Mouse (Mus musculus) adrenal gland, adult 2 months (tissue): ENCODE measurements around the gene Anks1b. TPM values are rescaled to one million over a fixed set of nuclear protein-coding genes. Genes with fewer than 3 reads are reported as not detected.

Experiments
- DNase-seq: peaks from one replicate; pipeline ENCODE4 v3.0.0; 2021
- polyA plus RNA-seq: library from polyadenylated mRNA; depleted of rRNA; stranded (reverse); fragments of >200 nt; gene quantifications from 2 replicates; pipeline ENCODE4 v1.2.3, GENCODE M21; 2012; rRNA removed
- total RNA-seq, 2 experiments: library from RNA; stranded (reverse); gene quantifications; 2 replicates each; pipeline ENCODE4 v1.2.3; 2021

The Anks1b gene
- total and polyA plus RNA-seq, 3 experiments: 0.31 to 0.86 (median 0.72) TPM

GRCm38 (mm10) chr10:90965671-90966315, 1092.5 kb downstream of the Anks1b start:
- DNase-seq: peak; percentile 34

GRCm38 (mm10) chr10:90966821-90967220, 1093.5 kb downstream of the Anks1b start:
- no peak for DNase-seq

- no peak for DNase-seq
Observed at GRCm38 (mm10) chr10:90968247-90968646, 1094.9 kb downstream of the Anks1b start.

- DNase-seq: peak; percentile 33
Observed at GRCm38 (mm10) chr10:90969355-90970174, 1096.3 kb downstream of the Anks1b start.

- DNase-seq: no peak
Observed at GRCm38 (mm10) chr10:90970560-90970959, 1097.3 kb downstream of the Anks1b start.

GRCm38 (mm10) chr10:90974084-90974483, 1100.8 kb downstream of the Anks1b start:
- DNase-seq: no peak

GRCm38 (mm10) chr10:90974491-90974890, 1101.2 kb downstream of the Anks1b start:
- no peak for DNase-seq

GRCm38 (mm10) chr10:90981811-90982210, 1108.5 kb downstream of the Anks1b start:
- no peak for DNase-seq

GRCm38 (mm10) chr10:90983046-90983445, 1109.7 kb downstream of the Anks1b start:
- no peak for DNase-seq

- DNase-seq: no peak
Observed at GRCm38 (mm10) chr10:90990340-90990739, 1117.0 kb downstream of the Anks1b start.

- DNase-seq: no peak
Observed at GRCm38 (mm10) chr10:90992237-90992636, 1118.9 kb downstream of the Anks1b start.

- no peak for DNase-seq
Observed at GRCm38 (mm10) chr10:90993869-90994268, 1120.6 kb downstream of the Anks1b start.

- DNase-seq: no peak
Observed at GRCm38 (mm10) chr10:90999899-91000298, 1126.6 kb downstream of the Anks1b start.

GRCm38 (mm10) chr10:91001421-91001820, 1128.1 kb downstream of the Anks1b start:
- peak; percentile 2 for DNase-seq

GRCm38 (mm10) chr10:91005858-91006538, 1132.7 kb downstream of the Anks1b start:
- DNase-seq: no peak

Other genes with a start within 250 kb of the Anks1b start
- gene Scyl2, start 187.2 kb upstream of the Anks1b start, total RNA-seq: 10 to 100 TPM; 36.6 to 57.4 TPM
- 11.1 and 13.3 TPM in 2 replicates for gene Scyl2, start 187.2 kb upstream of the Anks1b start, polyA plus RNA-seq
- gene Actr6, start 141.2 kb upstream of the Anks1b start, total RNA-seq: 10 to 100 TPM; 15.4 to 21.3 TPM
- gene Actr6, start 141.2 kb upstream of the Anks1b start, polyA plus RNA-seq: 0.42 and 0.90 TPM in 2 replicates
- 10 to 100 TPM; 71.5 to 80.9 TPM for gene Uhrf1bp1l, start 128.5 kb upstream of the Anks1b start, total RNA-seq
- 11.9 and 14.6 TPM in 2 replicates for gene Uhrf1bp1l, start 128.5 kb upstream of the Anks1b start, polyA plus RNA-seq